Mouse (Mus musculus): Measurements from ENCODE around the gene Rfx8. TPM values are rescaled to one million over a fixed set of nuclear protein-coding genes. Genes with fewer than 3 reads are reported as not detected.

The Rfx8 gene
- total and polyA plus RNA-seq, 3 experiments: not detected

DNA sequence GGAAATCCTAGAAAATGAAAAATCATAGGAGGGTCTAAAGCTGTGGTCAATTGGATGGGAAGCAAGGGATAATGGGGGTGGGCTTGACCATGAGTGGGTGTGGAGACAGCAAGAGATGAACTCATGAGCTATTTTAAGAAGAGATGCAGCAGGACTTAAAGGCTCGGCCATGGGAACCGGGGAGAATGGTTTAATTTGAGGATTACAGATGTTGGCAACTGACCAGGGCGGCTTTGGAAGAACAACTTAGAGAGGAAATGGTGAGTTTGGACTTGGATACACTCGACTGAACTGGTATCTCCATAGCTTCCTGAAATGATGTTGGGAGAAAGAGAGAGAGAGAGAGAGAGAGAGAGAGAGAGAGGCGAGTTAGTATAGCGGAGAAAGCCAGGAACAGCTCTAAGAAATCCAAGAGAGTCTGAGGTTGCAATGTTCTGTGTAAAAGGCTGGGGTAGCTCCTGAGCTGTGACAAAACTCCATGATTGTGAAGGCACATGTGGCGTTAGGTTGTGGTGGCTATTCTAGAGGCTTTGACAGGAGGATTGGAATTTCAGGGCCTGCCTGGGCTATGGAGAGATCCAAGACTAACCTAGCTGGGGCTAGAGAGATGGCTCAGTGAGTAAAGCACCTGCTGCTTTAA, 45.2 kb upstream of the Rfx8 start:
- TF ChIP-seq SMC3 (IDR thresholded peaks at IDR 0.05; ENCODE audit: low read depth, low read length) (no peak), POLR2A (IDR thresholded peaks at IDR 0.05; ENCODE audit: low read depth, low read length) (no peak), ZMIZ1 (IDR thresholded peaks at IDR 0.05; ENCODE audit: low read depth, low read length) (no peak), PAX5 (IDR thresholded peaks at IDR 0.05; ENCODE audit: low read length) (no peak), JUND (conservative IDR thresholded peaks at IDR 0.05; ENCODE audit: low read depth, low read length) (no peak)
- dilution Hi-C loops (cut with MboI; ENCODE audit: extremely low pct_ligation_motif_present, extremely low pct_unique_long_range_greater_than_20kb, low sequenced_read_pairs): no loop called here
- Histone ChIP-seq H3K9me3 (replicated peaks; ENCODE audit: low read length) (no peaks in the 10 kb centered on the region), H3K9ac (ENCODE audit: insufficient read depth, low read depth) (no peak overlapping the region), H3K27me3 (replicated peaks) (no peaks in the 10 kb centered on the region), H3K36me3 (replicated peaks in 1 of 2; ENCODE audit: control insufficient read depth in 1 of 2, insufficient read depth in 1 of 2, low read length in 1 of 2) (no peaks in the 10 kb centered on the region), H3K27ac (ENCODE audit: insufficient read depth, low read depth) (no peak overlapping the region), H3K4me2 (ENCODE audit: insufficient read depth, low read depth, poor library complexity, severe bottlenecking) (no peak overlapping the region), H3K4me1 (ENCODE audit: control insufficient read depth in 1 of 2, insufficient read depth in 2 of 2) (no peaks in the 10 kb centered on the region), H3K79me2 (replicated peaks; ENCODE audit: control insufficient read depth, extremely low read depth, insufficient read depth, poor library complexity, severe bottlenecking) (no peaks in the 10 kb centered on the region), H3K4me3 (replicated peaks in 1 of 3; ENCODE audit: low read depth in 2 of 3, low read length in 2 of 3, poor library complexity in 1 of 3) (no peak overlapping the region)
- no peak for DNase-seq (ENCODE audit: extremely low read depth)
- in situ Hi-C loops (cut with MboI; ENCODE audit: low pct_ligation_motif_present, low pct_unique_long_range_greater_than_20kb, low sequenced_read_pairs): no loop called here

DNA sequence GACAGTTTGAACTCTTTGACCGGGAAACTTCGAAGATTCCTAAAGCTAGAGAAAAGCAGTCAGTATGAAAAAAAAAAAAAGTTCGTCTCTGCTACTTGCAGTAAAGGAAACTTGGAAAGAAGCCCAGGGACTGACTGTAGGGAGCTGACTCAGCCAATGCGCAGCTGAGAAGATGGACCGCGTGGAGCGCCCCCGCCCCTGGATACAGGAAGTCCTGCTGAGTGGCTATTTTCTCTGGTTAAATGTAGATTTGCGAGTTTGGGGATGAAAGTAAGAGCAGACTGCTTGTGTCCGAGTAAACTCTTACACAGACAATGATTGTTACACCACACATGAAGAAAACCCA, 41.2 kb upstream of the Rfx8 start:
- H3K9me3 ChIP-seq (replicated peaks; ENCODE audit: low read length): no peaks in the 10 kb centered on the region
- TF ChIP-seq KAT2A (IDR thresholded peaks at IDR 0.05; ENCODE audit: insufficient replicate concordance, low read length) (no peak), RCOR1 (conservative IDR thresholded peaks at IDR 0.05; ENCODE audit: low read depth, low read length) (no peak), TBP (conservative IDR thresholded peaks at IDR 0.05; ENCODE audit: low read depth, low read length) (no peak), IRF4 (IDR thresholded peaks at IDR 0.05; ENCODE audit: low read depth, low read length) (no peak), ZNF384 (IDR thresholded peaks at IDR 0.05; ENCODE audit: low read depth, low read length) (no peak), CTCF (conservative IDR thresholded peaks at IDR 0.05 in 1 of 2, IDR thresholded peaks at IDR 0.05 in 1 of 2; ENCODE audit: low read depth in 2 of 2, low read length in 2 of 2) (no peak), UBTF (IDR thresholded peaks at IDR 0.05; ENCODE audit: low read depth, low read length) (no peak), NRF1 (IDR thresholded peaks at IDR 0.05; ENCODE audit: low read depth, low read length) (no peak), MAZ (IDR thresholded peaks at IDR 0.05; ENCODE audit: low read depth, low read length) (no peak), RAD21 (IDR thresholded peaks at IDR 0.05; ENCODE audit: low read depth, low read length) (no peak), MAFK (IDR thresholded peaks at IDR 0.05; ENCODE audit: insufficient replicate concordance, low read length) (no peak), POLR2AphosphoS2 (IDR thresholded peaks at IDR 0.05; ENCODE audit: low read depth, low read length) (no peak), USF2 (conservative IDR thresholded peaks at IDR 0.05; ENCODE audit: low read depth, low read length) (no peak), TCF12 (IDR thresholded peaks at IDR 0.05; ENCODE audit: low read depth, low read length) (no peak), HCFC1 (IDR thresholded peaks at IDR 0.05; ENCODE audit: low read depth, low read length) (no peak), MAX (IDR thresholded peaks at IDR 0.05; ENCODE audit: low read length) (no peak), E2F4 (IDR thresholded peaks at IDR 0.05; ENCODE audit: insufficient replicate concordance, low read depth, low read length) (no peak), SMC3 (IDR thresholded peaks at IDR 0.05; ENCODE audit: low read depth, low read length) (no peak), MYC (IDR thresholded peaks at IDR 0.05; ENCODE audit: low read depth, low read length) (no peak), ETS1 (conservative IDR thresholded peaks at IDR 0.05; ENCODE audit: low read depth, low read length) (no peak)
- H3K4me2 ChIP-seq (ENCODE audit: insufficient read depth, low read depth, poor library complexity, severe bottlenecking): no peak overlapping the region
- dilution Hi-C loops (cut with MboI; ENCODE audit: extremely low pct_ligation_motif_present, extremely low pct_unique_long_range_greater_than_20kb, low sequenced_read_pairs) (no loop called here), in situ Hi-C loops (cut with MboI; ENCODE audit: low pct_ligation_motif_present, low pct_unique_long_range_greater_than_20kb, low sequenced_read_pairs) (no loop called here)
- H3K4me1 ChIP-seq (ENCODE audit: control insufficient read depth in 1 of 2, insufficient read depth in 2 of 2): no peaks in the 10 kb centered on the region
- no peak for DNase-seq (ENCODE audit: extremely low read depth)
- no peaks in the 10 kb centered on the region for H3K79me2 ChIP-seq (replicated peaks; ENCODE audit: control insufficient read depth, extremely low read depth, insufficient read depth, poor library complexity, severe bottlenecking)
- no peaks in the 10 kb centered on the region for H3K36me3 ChIP-seq (replicated peaks in 1 of 2; ENCODE audit: control insufficient read depth in 1 of 2, insufficient read depth in 1 of 2, low read length in 1 of 2)
- no peak overlapping the region for H3K9ac ChIP-seq (ENCODE audit: insufficient read depth, low read depth)
- no peaks in the 10 kb centered on the region for H3K27me3 ChIP-seq (replicated peaks)
- no peak overlapping the region for H3K27ac ChIP-seq (ENCODE audit: insufficient read depth, low read depth)
- H3K4me3 ChIP-seq (replicated peaks in 1 of 3; ENCODE audit: low read depth in 2 of 3, low read length in 2 of 3, poor library complexity in 1 of 3): no peak overlapping the region
